Mouse (Mus musculus) midbrain, embryonic 14.5 days (tissue): ENCODE data around the gene Smcr8. TPM values are rescaled to one million over a fixed set of nuclear protein-coding genes. Genes with fewer than 3 reads are reported as not detected.

ENCODE experiments used
- ATAC-seq: fragments of 200-750 bp; cut with Nextera tagmentation; 2 replicates; pipeline ENCODE4 v1.8.0; 2017; ENCODE audit warnings: moderate number of reproducible peaks, moderate library complexity; ENCODE audit not compliant: low FRiP score, low TSS enrichment
- DNase-seq: peaks from one replicate; pipeline ENCODE4 v3.0.0-alpha.2; 2015
- H3K27ac ChIP-seq: fragments of 300-500 bp; sonication (generic); replicated peaks from 2 replicates; pipeline ENCODE4 v1.5.1; 2014; ENCODE audit warnings: mild to moderate bottlenecking, low read depth, low read length, moderate library complexity
- H3K27me3 ChIP-seq: fragments of 300-500 bp; sonication (generic); 2 replicates; pipeline ENCODE4 v1.6.1; 2014; ENCODE audit warnings: low read length, control low read depth, mixed read lengths; ENCODE audit not compliant: control insufficient read depth, insufficient read depth
- H3K36me3 ChIP-seq: fragments of 300-500 bp; sonication (generic); 2 replicates; pipeline ENCODE4 v1.6.1; 2014; ENCODE audit warnings: low read length, control low read depth; ENCODE audit not compliant: control insufficient read depth, insufficient read depth
- H3K4me1 ChIP-seq: fragments of 300-500 bp; sonication (generic); 2 replicates; pipeline ENCODE4 v1.6.1; 2014; ENCODE audit warnings: mild to moderate bottlenecking, antibody characterized with exemption, low read length, control low read depth; ENCODE audit not compliant: control insufficient read depth, insufficient read depth
- H3K4me2 ChIP-seq: fragments of 300-500 bp; sonication (generic); 2 replicates; pipeline ENCODE4 v1.6.1; 2014; ENCODE audit warnings: mild to moderate bottlenecking, low read length, moderate library complexity
- H3K4me3 ChIP-seq: fragments of 300-500 bp; sonication (generic); replicated peaks from 2 replicates; pipeline ENCODE4 v1.5.1; 2014; ENCODE audit warnings: low read depth, low read length
- H3K9ac ChIP-seq: fragments of 300-500 bp; sonication (generic); replicated peaks from 2 replicates; pipeline ENCODE4 v1.6.1; 2014; ENCODE audit warnings: mild to moderate bottlenecking, low read length, moderate library complexity
- H3K9me3 ChIP-seq: fragments of 300-500 bp; sonication (generic); 2 replicates; pipeline ENCODE4 v1.6.1; 2016; ENCODE audit warnings: low read length, control low read depth, mixed read lengths; ENCODE audit not compliant: control insufficient read depth
- WGBS: fragments of 180-500 bp; shearing (Covaris S2); extraction: QIAGEN DNeasy Blood & Tissue Kit; methylation state at CpG from one replicate; pipeline ENCODE4 v1.1.7; 2014; 5-methylcytosine and 5-hydroxymethylcytosine counted together
- polyA plus RNA-seq: library from polyadenylated mRNA; unstranded; fragments of >200 nt; fragmentation: Nextera tagmentation; extraction: Ambion mirVana; gene quantifications from 2 replicates; pipeline ENCODE4 v1.2.1, GENCODE M21; 2014

Smcr8 gene
- polyA plus RNA-seq: 8.8 and 9.4 TPM in 2 replicates

GRCm38 (mm10) chr11:60776829-60777740 is at the start of gene Smcr8, which contains the start of gene Top3a:
Gene Smcr8 (plus strand): TSS chr11:60777524.
Gene Top3a (minus strand): TSS chr11:60777365.
- no peaks in the 10 kb centered on the region for H3K9me3 ChIP-seq
- WGBS: under 1% methylated on average over 62 of the region's 62 CpGs
- H3K4me1 ChIP-seq: peaks cover 57% of the 10 kb centered on the region
- peak within 1 kb of the TSS; percentile 69 for H3K4me3 ChIP-seq
- peaks cover 19% of the 10 kb centered on the region for H3K36me3 ChIP-seq
- peak; percentile 94 for DNase-seq
- H3K27ac ChIP-seq: peak within 1 kb of the TSS; percentile 55
- H3K9ac ChIP-seq: peak within 1 kb of the TSS; percentile 70
- peak; percentile 96 for ATAC-seq
- peak within 1 kb of the TSS; percentile 88 for H3K4me2 ChIP-seq
- no peaks in the 10 kb centered on the region for H3K27me3 ChIP-seq

GRCm38 (mm10) chr11:60728260-60728761 is 49.0 kb upstream of the Smcr8 start, which contains the start of gene Mief2:
Gene Mief2 (plus strand): TSS chr11:60728398.
- peaks cover 40% of the 10 kb centered on the region for H3K36me3 ChIP-seq
- H3K4me2 ChIP-seq: peak within 1 kb of the TSS; percentile 74
- DNase-seq (peak; percentile 97), ATAC-seq (peak; percentile 92)
- H3K9me3 ChIP-seq: no peaks in the 10 kb centered on the region
- H3K27ac ChIP-seq: peak within 1 kb of the TSS; percentile 89
- peaks cover 21% of the 10 kb centered on the region; the same call in 1 of the 2 replicates for H3K4me1 ChIP-seq
- no peaks in the 10 kb centered on the region for H3K27me3 ChIP-seq
- H3K9ac ChIP-seq: peak within 1 kb of the TSS; percentile 84
- peak within 1 kb of the TSS; percentile 91 for H3K4me3 ChIP-seq
- 1% methylated on average over 44 of the region's 44 CpGs for WGBS

GRCm38 (mm10) chr11:60729217-60729641 is 48.1 kb upstream of the Smcr8 start:
- Histone ChIP-seq H3K9ac (peak overlapping the region; percentile 64; the same call in 1 of the 2 replicates), H3K4me2 (peak overlapping the region; percentile 74), H3K4me3 (peak overlapping the region; percentile 91), H3K27me3 (no peaks in the 10 kb centered on the region), H3K27ac (no peak overlapping the region), H3K4me1 (peaks cover 21% of the 10 kb centered on the region; the same call in 1 of the 2 replicates), H3K9me3 (no peaks in the 10 kb centered on the region), H3K36me3 (peaks cover 34% of the 10 kb centered on the region)
- ATAC-seq (no peak), DNase-seq (no peak)
- 80% methylated on average over 6 of the region's 6 CpGs for WGBS

DNA sequence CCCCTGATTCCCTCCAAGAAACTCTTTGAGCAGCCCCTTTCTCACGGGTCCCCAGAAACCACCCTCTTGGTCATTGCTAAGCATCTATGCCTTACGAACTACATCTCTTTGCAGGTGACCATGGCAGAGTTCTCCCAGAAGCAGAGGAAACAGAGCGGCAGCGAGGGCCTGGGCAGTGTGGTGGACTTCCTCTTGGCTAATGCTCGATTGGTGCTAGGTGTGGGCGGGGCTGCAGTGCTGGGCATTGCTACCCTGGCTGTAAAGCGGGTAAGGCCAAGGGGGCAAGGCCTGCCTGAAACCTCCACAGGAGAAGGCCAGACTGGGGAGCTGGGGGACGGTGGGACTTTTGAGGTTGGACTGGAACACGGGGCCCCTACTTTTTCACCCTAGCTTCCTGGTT is 47.2 kb upstream of the Smcr8 start:
- no peak overlapping the region for H3K9ac ChIP-seq
- no peaks in the 10 kb centered on the region for H3K27me3 ChIP-seq
- DNase-seq: no peak
- no peak for ATAC-seq
- peaks cover 21% of the 10 kb centered on the region; the same call in 1 of the 2 replicates for H3K4me1 ChIP-seq
- no peak overlapping the region for H3K4me3 ChIP-seq
- no peak overlapping the region for H3K4me2 ChIP-seq
- peaks cover 28% of the 10 kb centered on the region for H3K36me3 ChIP-seq
- H3K9me3 ChIP-seq: no peaks in the 10 kb centered on the region
- no peak overlapping the region for H3K27ac ChIP-seq
- WGBS: 88% methylated on average over 9 of the region's 9 CpGs

- WGBS: 95% methylated on average over 14 of the region's 14 CpGs
- DNase-seq: no peak
- H3K4me2 ChIP-seq: no peak overlapping the region
- H3K36me3 ChIP-seq: peaks cover 28% of the 10 kb centered on the region
- H3K27me3 ChIP-seq: no peaks in the 10 kb centered on the region
- H3K27ac ChIP-seq: no peak overlapping the region
- no peaks in the 10 kb centered on the region for H3K9me3 ChIP-seq
- no peak overlapping the region for H3K4me3 ChIP-seq
- no peak overlapping the region for H3K9ac ChIP-seq
- ATAC-seq: no peak
- H3K4me1 ChIP-seq: peaks cover 18% of the 10 kb centered on the region; the same call in 1 of the 2 replicates
Observed at GRCm38 (mm10) chr11:60731251-60731650, 46.1 kb upstream of the Smcr8 start.

DNA sequence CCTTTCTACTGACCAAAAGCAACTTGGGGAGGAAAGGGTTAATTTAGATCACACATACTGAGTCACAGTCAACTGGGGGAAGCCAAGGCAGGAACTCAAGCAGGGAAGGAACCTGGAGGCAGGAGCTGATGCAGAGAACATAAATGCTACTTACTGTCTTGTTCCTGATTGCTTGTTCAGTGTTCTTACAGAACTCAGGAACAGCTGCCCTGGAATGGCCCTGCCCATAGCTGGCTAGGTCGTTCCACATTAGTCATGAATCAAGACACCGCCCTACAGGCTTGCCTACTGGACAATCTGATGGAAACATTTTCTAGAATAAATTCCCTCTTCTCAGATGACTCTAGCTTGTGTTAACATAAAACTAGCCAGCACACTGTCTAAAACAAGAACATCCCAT is 43.1 kb upstream of the Smcr8 start:
- Histone ChIP-seq H3K36me3 (peaks cover 28% of the 10 kb centered on the region), H3K9me3 (no peaks in the 10 kb centered on the region), H3K4me3 (no peak overlapping the region), H3K27me3 (no peaks in the 10 kb centered on the region), H3K9ac (no peak overlapping the region), H3K27ac (no peak overlapping the region), H3K4me1 (peaks cover 1% of the 10 kb centered on the region; the same call in 1 of the 2 replicates), H3K4me2 (no peak overlapping the region)
- no peak for ATAC-seq
- 91% methylated on average over 2 of the region's 2 CpGs for WGBS
- no peak for DNase-seq

DNA sequence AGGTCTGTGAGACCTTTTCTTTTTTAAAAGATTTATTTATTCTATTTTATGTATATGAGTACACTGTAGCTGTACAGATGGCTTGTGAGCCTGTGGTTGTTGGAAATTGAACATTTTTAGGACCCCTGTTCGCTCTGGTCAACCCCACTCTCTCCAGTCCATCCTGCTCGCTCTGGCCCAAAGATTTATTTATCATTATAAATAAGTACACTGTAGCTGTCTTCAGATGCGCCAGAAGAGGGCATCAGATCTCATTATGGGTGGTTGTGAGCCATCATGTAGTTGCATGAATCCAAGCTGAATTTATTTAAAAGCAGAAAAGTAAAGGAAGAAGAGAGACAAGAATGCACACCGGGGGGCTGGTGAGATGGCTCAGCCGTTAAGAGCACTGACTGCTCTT is 42.1 kb upstream of the Smcr8 start:
- no peaks in the 10 kb centered on the region for H3K9me3 ChIP-seq
- no peak overlapping the region for H3K27ac ChIP-seq
- DNase-seq: no peak
- H3K4me3 ChIP-seq: no peak overlapping the region
- no peak overlapping the region for H3K4me2 ChIP-seq
- no peaks in the 10 kb centered on the region for H3K27me3 ChIP-seq
- WGBS: 76% methylated on average over 5 of the region's 5 CpGs
- H3K36me3 ChIP-seq: peaks cover 36% of the 10 kb centered on the region
- ATAC-seq: no peak
- no peaks in the 10 kb centered on the region for H3K4me1 ChIP-seq
- no peak overlapping the region for H3K9ac ChIP-seq

DNA sequence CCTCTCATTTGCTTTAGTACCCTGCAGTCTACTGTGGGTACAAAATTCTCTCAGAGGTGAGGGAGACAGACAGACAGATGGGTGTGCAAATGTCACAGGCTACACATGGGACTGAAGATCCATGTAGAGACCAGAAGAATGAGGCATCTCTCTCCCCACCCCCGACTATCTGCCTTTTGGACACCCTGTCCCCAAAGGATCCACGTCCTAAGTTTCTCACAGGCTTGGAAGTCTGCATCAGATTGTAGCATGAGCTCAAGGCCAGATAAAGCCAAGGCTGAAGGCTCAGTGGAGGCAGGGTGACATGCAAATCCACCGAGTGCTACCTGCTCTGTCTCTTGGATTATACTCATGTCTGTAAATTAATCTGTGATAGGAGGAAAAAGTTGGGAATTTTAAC is 40.8 kb upstream of the Smcr8 start:
- H3K27me3 ChIP-seq: no peaks in the 10 kb centered on the region
- no peaks in the 10 kb centered on the region for H3K9me3 ChIP-seq
- no peak overlapping the region for H3K27ac ChIP-seq
- no peak overlapping the region for H3K9ac ChIP-seq
- no peak for DNase-seq
- H3K4me3 ChIP-seq: no peak overlapping the region
- no peak for ATAC-seq
- WGBS: 88% methylated on average over 3 of the region's 3 CpGs
- H3K4me2 ChIP-seq: no peak overlapping the region
- no peaks in the 10 kb centered on the region for H3K4me1 ChIP-seq
- H3K36me3 ChIP-seq: peaks cover 38% of the 10 kb centered on the region
